Mouse (Mus musculus): ENCODE measurements around the gene Map2k1.
A peak's percentile ranks its signal among the peaks of the same experiment; 100 is the strongest.
"Not testable (repeated sequence)": the region's sequence is repeated elsewhere in the genome, so short reads cannot be mapped to it uniquely, and the experiment has no call there.

The Map2k1 gene

DNA sequence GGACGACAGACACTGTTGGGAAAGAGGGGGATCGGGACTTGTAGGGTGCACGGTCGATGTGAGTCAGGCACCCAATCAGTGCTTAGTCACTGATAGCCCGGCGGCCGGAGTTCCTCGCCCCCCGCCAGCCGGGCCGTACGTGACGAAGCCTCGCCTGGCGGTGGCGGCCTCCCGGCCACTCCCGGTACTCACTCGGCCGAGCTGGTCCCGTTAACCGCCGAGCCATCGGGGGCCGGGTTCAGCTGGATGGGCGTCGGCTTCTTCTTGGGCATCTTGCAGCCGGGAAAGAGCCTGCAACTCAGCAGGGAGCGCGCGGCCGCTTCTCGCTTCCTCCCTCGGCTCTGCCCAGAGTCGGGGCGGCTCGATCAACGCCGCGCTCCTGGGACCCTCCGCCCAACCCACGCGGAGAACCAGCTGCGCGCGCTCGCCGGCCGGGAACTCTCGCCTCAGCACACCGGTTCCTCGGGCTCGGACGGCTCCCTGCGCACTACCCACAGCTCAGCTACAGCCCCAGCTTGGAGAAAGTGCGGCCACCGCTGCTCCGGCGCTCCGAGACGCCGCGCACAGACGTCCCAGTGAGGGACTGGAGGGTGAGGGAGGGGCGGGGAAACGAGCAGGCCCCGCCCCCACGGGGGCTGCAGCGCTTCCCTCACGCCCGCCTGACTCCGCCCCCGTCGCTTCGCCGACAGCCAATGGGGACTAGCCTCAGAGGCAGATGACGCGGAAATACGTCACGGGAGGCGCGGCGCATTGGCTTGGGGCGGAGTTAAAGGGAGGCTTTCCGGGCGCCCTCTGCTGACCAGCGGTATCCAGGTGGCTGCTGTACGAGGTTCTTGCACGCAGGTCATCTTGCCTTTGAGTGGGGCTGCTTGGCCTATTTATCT, at the start of gene Map2k1:
Gene Map2k1, minus strand, starts transcription at position 611 of the 884 bp plus-strand sequence.
- DNase-seq (ENCODE audit: low read depth): peak; percentile 96

DNA sequence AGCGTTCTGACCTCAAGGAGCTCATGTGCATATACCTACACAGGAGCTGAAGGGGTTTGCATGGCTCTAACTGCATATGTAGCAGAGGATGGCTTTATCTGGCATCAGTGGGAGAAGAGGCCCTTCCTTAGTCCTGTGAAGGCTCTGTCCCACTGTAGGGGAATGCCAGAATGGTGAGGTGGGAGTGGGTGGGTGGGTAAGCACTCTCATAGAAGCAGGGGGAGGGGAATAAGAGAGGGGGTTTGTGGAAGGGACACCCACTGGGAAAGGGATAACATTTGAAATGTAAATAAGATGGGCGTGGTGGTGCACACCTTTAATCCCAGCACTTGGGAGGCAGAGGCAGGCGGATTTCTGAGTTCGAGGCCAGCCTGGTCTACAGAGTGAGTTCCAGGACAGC, 49.7 kb upstream of the Map2k1 start:
- not testable (repeated sequence) for DNase-seq (ENCODE audit: low read depth)

DNA sequence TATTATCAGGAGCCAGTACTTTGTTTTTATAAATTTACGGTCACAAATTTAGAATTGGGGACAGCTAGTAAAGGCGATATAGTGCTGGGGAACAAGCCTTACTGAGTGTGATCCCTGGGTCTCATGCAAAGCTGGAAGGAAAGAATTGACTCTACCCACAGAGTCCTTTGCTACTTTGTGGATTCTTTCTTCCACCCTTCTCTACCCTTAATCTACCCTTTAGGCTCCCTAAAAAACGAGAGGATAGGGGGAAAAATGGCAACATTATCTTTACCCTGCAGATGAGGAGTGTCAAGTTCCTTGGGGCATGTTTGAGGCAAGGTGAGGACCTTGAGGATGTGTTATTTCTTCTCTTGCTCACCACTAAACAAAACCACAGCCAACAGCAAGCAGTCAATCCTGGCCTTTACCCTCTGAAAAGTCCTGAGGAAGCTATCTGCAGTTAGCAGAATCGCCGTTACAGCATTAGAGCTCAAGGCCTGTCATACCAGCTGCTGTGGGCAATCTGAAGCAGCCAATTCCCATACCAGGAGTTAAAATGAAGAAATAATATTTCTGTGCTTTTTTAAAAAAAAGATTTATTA, 29.1 kb upstream of the Map2k1 start:
- DNase-seq (ENCODE audit: low read depth): no peak

DNA sequence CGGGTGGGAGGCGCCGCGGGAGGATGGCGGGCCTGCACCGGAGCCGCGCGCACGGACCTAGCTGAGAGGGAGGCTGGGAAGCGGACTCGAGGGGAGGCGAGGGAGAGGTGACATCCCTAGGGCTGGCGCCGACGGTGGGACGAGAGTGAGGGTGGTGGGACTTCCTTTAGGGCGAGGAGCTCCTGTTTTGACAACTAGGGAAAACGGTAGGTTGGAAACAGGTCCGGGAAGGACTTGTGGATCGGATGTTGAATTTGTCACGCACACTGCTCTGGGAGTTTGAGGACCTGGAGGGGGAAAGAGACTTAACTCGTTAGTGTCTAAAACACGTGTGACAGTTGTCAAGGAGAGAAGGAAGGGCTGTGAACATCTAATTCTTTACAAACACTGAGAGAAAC, 28.3 kb upstream of the Map2k1 start:
- no peak for DNase-seq (ENCODE audit: low read depth)

DNA sequence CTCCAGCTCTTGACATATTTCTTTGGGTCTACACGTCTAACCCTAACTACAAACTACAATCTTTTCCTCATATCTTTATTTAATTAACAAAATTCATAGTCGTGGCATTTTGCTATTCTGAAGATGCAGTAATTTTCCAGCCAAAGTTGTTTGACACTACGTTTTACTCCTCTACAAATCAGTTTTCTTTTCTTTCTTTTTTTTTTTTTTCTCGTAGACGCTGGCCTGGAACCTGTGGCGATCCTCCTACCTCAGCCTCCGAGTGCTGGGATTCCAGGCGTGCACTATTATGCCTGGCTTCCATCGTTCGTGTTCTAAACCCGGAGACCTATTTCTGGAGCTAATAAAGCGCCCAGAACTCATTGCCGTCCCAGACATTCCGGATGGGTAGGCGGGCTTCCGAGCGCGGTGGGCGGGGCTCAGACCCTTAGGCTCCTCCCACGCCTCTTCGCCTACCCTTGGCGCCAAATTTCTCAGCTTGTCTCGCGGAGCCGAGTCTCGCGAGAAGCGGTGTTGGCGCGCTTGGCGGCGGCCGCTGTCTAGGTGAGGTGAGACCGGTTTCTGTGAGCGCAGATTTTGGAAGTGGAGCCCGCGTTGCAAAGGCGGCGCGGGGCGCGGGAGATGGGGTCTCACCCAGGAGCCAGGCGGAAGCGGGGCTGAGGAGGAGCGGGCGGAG, 27.8 kb upstream of the Map2k1 start, which contains the start of gene Tipin:
Gene Tipin, plus strand, starts transcription at position 477 of the 676 bp plus-strand sequence.
- peak; percentile 86 for DNase-seq (ENCODE audit: low read depth)

DNA sequence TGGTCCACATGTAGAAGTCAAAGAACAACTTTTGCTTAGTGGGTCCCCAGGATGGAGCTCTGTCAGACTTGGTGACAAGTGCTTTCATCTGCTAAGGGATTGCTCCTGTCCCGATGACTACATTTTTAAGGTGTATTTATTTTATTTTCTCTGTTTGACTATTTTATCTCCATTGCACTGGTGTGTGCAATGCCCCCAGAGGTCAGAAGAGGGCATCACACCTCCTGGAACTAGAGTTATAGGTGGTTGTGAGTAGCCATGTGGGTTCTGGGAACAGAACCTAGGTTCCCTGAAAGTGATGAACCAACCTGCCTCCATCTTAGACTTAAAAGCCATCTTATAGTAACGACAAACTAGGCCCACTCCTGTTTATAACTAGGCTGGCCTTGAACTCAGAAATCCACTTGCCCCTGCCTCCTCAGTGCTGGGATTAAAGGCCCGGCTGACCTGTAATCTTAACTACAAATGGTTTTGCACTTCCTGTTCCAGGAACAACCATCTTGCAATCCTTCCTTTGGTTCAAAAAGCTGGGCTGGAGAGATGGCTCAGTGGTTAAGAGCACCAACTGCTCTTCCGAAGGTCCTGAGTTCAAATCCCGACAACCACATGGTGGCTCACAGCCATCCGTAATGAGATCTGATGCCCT, 25.4 kb upstream of the Map2k1 start:
- no peak for DNase-seq (ENCODE audit: low read depth)

DNA sequence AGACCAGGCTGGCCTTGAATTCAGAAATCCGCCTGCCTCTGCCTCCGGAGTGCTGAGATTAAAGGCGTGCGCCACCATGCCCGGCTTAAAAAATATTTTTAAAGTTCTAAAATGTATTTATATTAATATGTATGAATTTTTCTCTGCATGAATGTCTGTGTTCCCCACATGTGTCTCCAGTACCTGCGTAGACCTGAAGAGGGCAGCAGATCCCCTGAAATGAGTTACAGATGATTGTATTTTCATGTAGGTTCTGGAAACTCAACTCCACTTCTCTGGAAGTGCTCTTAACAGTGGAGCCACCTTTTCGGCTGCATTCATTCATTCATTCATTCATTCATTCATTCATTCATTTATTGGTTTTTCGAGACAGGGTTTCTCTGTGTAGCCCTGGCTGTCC, 24.3 kb upstream of the Map2k1 start:
- DNase-seq (ENCODE audit: low read depth): peak; percentile 24

DNA sequence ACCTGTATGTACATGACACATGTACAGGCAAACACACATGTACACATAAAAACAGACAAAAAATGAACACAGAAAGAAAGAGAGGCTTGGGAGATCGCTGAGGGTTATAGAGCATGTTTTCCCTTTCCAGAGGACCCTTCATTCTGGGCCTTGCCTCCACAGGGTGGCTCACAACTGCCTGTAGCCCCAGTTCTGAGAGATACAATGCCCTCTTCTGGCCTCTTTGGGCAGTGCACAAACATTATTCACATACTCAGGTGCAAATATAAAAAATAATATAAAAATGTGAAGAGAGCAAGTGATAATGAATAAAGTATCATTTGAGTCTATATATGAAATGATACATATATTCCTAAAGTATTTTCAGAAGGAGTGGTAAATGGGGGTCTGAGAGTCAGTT, 21.5 kb upstream of the Map2k1 start:
- DNase-seq (ENCODE audit: low read depth): no peak

DNA sequence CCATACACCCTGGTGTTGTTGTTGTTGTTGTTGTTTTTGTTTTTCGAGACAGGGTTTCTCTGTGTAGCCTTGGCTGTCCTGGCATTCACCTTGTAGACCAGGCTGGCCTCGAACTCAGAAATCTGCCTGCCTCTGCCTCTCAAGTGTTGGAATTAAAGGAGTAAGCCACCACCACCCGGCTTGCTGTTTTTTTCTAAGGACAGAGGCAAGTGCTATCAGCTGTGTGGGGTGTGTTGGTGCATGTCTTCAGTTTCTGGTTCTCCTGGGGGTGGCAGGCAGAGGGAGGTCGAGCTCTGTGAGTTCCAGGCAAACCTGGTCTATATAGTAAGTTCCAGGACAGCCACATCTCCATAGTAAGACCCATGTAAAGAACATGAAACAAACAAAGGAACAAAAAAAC, 20.9 kb upstream of the Map2k1 start:
- no peak for DNase-seq (ENCODE audit: low read depth)

DNA sequence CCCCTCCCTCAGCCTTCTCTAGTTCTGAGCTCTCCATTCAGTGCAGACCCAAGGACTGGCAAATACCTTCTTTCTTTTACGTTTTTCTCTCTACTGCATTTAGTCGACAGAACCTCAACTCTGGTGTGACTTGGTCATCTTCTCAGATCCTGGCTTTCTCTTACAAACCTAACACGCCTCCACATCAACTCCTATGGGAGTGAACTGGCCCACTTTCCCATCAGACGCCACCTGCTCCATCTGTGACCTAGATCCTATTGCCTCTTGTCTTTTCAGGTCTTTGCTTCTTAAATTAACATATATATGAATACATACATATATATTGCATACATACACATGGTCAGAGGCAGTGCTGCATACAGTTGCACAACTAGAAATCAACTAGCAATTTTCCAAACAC, 20.3 kb upstream of the Map2k1 start:
- no peak for DNase-seq (ENCODE audit: low read depth)

DNA sequence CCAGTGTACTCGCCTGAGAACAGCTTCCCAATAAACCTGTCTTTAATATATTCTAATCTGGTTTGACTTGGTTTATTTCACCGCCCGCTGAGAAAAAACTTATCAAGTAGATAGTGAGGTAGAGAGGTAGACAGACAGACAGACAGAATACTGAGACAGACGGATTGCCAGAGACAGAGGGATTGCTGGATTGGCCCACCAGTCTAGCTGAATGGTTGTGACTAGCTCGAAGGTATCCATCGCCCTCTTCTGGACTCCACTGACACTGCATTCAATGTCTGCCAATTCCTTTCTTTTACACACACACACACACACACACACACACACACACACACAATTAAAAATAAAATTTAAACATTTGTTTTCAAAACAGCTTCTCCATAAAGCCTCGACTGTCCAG, 19.2 kb upstream of the Map2k1 start:
- no peak for DNase-seq (ENCODE audit: low read depth)

DNA sequence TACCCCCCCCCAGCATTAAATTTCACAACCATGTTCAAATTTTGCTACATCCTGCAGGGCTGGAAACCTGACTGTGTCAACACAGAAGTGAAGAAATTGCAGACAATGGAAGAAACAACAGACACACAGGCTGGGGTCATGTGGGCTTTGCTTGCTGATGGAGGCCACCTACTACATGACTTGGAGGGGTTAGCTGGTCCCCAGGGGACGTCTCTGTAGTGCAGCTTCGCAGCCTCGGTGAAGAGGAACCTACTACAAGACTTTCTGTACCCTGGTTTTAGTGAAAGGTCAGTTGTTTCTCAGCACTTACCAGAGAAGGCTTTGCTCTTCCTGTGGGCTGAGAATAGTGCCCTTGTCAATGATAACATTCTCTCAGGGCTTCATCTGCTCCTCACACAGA, 17.8 kb upstream of the Map2k1 start:
- DNase-seq (ENCODE audit: low read depth): no peak

DNA sequence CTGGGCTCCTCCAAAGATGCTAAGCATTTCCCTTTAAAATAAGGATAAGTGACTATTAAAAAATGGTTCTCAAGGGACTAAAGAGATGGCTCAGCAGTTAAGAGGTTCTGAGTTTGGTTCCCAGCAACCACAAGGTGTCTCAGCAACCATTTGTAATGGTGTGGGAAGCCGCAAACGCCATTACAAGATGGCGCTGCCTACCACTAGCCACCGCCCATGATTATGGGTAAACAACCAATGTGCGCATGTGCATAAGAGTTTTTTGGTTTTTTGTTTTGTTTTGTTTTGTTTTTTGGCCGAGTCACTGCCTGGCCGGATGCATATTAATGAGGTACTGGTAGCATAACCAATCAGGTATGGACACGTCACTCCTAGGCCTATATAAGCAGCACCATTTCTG, 15.4 kb upstream of the Map2k1 start:
- DNase-seq (ENCODE audit: low read depth): not testable (repeated sequence)

DNA sequence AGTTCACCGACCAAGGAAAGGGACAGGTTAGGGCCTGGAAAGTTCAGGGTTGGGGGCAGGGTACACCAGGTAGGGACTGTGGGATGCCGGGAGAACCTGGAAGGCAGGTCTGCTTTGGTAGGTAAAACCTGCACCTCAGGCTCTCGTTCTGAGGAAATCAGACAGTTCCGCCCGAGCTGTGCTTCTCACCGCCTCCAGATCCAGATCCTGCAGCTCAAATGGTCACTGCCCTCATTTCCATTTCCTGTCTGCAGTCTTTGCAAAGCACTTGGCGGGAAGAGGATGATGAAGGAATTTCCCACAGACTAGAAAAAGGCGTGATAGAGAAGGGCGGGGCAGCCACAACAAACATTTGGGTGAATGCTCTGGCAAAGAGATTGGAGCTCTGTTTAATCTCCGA, 14.8 kb upstream of the Map2k1 start:
- no peak for DNase-seq (ENCODE audit: low read depth)

DNA sequence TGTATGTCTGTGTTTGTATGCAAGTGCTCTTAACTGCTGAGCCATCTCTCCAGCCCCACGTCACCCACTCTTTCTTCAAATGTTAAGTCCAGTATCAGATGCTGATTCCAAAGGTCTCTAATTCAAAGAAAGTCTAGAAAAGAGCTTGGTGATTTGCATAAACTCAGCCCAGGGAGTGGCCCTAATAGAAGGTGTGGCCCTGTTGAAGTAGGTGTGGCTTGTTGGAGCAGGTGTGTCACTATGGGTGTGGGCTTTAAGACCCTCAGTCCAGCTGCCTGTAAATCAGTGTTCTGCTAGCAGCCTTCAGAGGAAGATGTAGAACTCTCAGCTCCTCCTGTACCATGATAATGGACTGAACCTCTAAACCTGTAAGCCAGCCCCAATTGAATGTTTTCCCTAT, 13.8 kb upstream of the Map2k1 start:
- no peak for DNase-seq (ENCODE audit: low read depth)

DNA sequence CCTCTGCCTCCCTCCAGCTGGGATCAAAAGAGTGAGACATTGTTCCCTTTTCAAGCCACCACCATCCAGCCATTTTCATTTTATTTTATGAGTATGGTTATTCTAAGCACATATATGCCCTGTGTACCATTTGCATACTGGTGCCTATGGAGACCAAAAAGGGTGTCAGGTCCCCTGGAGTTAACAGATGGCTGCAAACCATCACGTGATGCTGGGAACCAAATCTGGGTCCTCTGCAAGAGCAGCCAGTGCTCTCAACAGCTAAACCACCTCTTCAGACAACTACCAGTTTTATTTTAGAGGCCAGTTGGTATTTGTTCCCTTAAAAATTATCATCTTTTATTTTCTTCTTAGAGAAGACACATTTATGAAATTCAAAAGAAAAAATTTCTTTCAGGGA, 11.4 kb upstream of the Map2k1 start:
- no peak for DNase-seq (ENCODE audit: low read depth)

DNA sequence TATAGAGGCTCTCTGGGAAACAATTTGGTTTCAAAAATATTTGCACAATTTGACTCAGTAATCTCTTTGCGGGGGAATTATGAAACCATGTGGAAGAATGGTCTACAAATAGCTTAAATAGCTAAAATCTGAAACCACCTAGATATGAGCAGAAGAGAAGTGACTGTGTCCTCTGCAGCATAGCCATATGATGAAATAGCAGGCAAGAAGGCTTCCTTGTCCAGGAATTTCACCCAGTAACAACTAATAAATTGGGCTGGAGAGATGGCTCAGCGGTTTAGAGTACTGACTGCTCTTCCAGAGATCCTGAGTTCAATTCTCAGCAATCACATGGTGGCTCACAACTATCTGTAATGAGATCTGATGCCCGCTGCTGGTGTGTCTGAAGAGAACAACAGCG, 7.6 kb upstream of the Map2k1 start:
- no peak for DNase-seq (ENCODE audit: low read depth)

DNA sequence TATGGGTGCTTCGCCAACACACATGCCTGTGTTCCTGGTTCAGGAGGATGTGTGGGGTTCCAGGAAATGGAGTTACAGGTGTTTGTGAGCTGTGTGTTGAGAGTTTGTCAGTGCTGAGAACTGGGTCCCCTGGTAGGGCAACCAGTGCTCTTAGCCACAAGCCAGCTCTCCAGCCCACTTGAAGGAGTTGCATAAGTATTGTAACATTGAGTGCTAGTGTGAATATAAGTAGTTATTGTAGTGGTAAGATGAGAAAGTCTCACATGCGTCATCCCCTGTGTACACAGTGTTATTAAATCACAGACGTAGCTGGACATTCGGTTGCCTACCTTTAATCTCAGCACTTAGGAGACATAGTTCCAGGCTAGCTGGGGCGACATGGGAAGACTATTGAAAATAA, 6.5 kb upstream of the Map2k1 start:
- no peak for DNase-seq (ENCODE audit: low read depth)

DNA sequence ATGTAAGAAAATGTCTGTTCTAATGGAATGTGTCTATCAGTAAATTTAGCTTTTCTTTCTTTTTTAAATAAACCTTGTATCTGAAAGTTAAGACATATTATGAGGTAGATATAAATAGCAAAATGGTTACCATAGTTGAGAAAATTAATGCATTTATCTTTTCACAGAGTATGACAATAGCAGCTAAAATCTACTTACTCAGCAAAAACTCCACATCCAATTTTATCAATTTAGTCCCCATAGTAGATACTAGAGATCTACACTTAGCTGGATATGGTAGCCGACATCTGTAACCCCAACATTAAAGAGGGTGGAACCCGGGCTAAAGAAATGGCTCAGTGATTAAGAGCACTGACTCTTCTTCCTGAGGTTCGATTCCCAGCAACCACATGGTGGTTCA, 2.8 kb upstream of the Map2k1 start:
- no peak for DNase-seq (ENCODE audit: low read depth)

DNA sequence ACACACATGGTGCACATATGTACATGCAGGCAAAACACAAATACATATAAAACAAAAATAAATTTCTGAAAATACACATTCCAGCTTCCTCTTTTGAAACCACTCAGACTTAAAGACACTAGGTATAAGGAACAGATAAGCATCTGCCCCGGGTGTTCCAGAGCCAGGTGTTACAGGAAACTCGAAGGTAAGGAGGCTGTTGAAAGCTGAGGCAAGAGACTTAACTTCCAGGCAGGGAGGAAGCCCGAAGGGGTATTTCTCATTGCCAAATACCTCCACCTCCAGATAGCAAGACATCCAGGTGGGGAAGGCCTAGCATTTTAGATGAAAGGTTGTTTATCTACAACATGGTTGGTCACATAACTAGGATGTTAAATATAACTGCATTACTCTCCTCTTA, 2.0 kb upstream of the Map2k1 start:
- DNase-seq (ENCODE audit: low read depth): no peak

DNA sequence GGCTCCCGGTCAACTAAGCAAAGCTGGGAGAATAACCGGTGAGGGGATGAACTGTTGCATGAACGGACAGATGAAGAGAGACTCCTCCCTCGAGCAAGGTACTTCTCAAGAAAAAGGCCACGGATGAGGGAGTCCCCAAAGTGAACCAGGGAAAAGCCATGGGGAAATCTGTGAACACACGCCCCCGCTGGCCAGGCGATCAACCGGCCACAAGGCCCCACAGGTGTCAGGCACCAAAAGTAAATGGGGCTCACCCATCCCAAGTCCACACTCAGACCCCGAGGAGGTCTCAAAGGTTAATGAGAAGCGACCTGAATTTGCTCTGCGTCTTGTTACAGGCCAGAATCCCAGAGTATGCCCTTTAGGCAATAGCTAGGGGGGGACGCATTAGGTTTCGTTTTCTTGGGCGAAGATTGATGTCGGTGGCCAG, 825 bp downstream of the Map2k1 start:
- no peak for DNase-seq (ENCODE audit: low read depth)

DNA sequence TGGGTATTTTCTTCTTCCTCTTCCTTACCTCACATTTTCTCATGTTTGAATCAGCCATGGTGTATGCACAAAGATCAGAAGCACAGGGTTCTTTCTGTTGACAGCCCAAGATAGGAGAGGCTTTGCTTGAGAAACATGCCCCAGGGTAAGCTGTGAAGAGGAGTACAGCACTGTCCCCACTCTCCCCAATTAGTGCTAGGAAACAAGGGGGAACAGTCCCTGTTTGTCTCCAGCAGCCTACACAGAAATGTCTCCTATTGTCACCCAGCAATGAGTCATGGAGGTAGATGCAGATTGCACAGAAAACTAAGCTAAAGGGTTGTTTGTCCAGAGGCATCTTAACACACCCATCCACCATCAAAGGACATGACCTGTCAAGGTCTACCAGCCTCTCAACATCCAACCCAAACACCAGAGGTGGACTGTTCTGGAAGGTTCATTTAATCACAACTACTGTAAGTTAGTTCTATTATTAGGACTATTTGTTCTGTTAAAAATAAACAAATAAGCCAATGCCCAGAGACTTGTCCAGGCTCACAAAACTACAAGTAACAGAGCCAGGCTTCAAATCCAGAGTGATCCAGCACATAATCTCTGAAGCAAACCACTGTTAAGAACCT, 3.2 kb downstream of the Map2k1 start:
- no peak for DNase-seq (ENCODE audit: low read depth)

All from fibroblast of lung, adult 2 months (primary cell).